In the genomic region with DNA sequence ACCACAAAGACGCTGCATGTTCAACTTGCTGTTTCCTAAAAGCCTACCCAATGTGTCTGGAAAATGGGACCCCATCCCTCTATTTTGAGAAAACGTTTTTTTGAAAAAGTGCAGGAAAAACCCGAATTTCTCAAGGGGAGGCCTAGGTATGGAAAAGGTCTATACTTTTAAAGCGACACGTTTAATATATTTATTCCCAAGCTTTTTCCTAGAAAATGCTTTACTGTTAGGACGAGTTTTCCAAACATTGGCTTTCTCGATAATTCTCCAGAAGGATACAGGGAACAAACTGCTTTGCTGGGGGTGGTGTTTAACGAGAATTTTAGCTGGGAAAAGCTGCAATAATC, we compare ENCODE assay signal across 9 mouse cellular contexts. TPM values are rescaled to one million over a fixed set of nuclear protein-coding genes. Genes with fewer than 3 reads are reported as not detected.
A peak's percentile ranks its signal among the peaks of the same experiment; 100 is the strongest.
DNase-seq lines count a peak whose midpoint lies in the region; ATAC-seq and TF ChIP-seq lines count a peak whose summit lies in the region.
"Had no signal": no experiment of that assay in that cellular context is flagged by ENCODE, and none has a peak within 500 bp of the region (broad histone marks: within the 10 kb centered on the region; RNA-seq: fewer than 3 reads in every experiment).

No protein-coding gene starts in this region.

- peaks cover 51% of the 10 kb centered on the region for H3K27me3 ChIP-seq in heart, embryonic 11.5 days (ENCODE audit: control insufficient read depth, insufficient read depth, low read length)
- H3K27me3 ChIP-seq in lung, embryonic 15.5 days, result peaks cover 43% of the 10 kb centered on the region
- H3K27me3 ChIP-seq in intestine, postnatal 0 days (replicated peaks; ENCODE audit: control insufficient read depth, insufficient read depth, low read length), result peaks cover 12% of the 10 kb centered on the region; the same call in 1 of the 2 replicates
- no peaks in the 10 kb centered on the region; the same call in 1 of the 2 replicates for H3K27me3 ChIP-seq in stomach, embryonic 14.5 days (ENCODE audit: control insufficient read depth, insufficient read depth, low read length)

- peak overlapping the region; percentile 19; the same call in 1 of the 2 replicates for H3K4me3 ChIP-seq in heart, embryonic 11.5 days (ENCODE audit: low read depth, low read length)
- peak overlapping the region; percentile 18; the same call in 1 of the 2 replicates for H3K4me3 ChIP-seq in lung, embryonic 15.5 days
- H3K4me3 ChIP-seq in intestine, postnatal 0 days (ENCODE audit: low read depth, low read length), result no peak overlapping the region
- peak overlapping the region; percentile 15; the same call in 1 of the 2 replicates for H3K4me3 ChIP-seq in stomach, embryonic 14.5 days (ENCODE audit: low read depth, low read length)
- H3K4me3 ChIP-seq: embryonic facial prominence, embryonic 15.5 days had no signal

- DNase-seq in heart, postnatal 4 days, result no peak
- no peak for DNase-seq in lung, postnatal 10 days
- no peak for DNase-seq in right cerebral cortex, postnatal 4 days
- DNase-seq in layer of hippocampus, adult 8-10 months (ENCODE audit: low spot score in 2 of 2), result no peak

- no peak overlapping the region for H3K9ac ChIP-seq in heart, embryonic 11.5 days (ENCODE audit: low read depth, low read length)
- peak overlapping the region; percentile 43; the same call in 1 of the 2 replicates for H3K9ac ChIP-seq in lung, embryonic 15.5 days
- H3K9ac ChIP-seq in intestine, postnatal 0 days (ENCODE audit: low read depth, low read length), result no peak overlapping the region
- H3K9ac ChIP-seq in stomach, embryonic 14.5 days (replicated peaks; ENCODE audit: low read depth, low read length), result 0 out of 2 replicates have a peak overlapping the region, but pooled peaks have one; percentile 38
- H3K9ac ChIP-seq: embryonic facial prominence, embryonic 15.5 days had no signal

- no peaks in the 10 kb centered on the region for H3K9me3 ChIP-seq in heart, embryonic 11.5 days (replicated peaks; ENCODE audit: control insufficient read depth, low read length)
- no peaks in the 10 kb centered on the region for H3K9me3 ChIP-seq in lung, embryonic 15.5 days
- H3K9me3 ChIP-seq in intestine, postnatal 0 days (ENCODE audit: control insufficient read depth), result no peaks in the 10 kb centered on the region
- no peaks in the 10 kb centered on the region for H3K9me3 ChIP-seq in stomach, embryonic 14.5 days (ENCODE audit: control insufficient read depth, low read depth, low read length)
- H3K9me3 ChIP-seq: embryonic facial prominence, embryonic 15.5 days had no signal

- TF ChIP-seq CTCF in intestine, postnatal 0 days (IDR thresholded peaks at IDR 0.05; ENCODE audit: low read depth), result no peak

- no peaks in the 10 kb centered on the region for H3K36me3 ChIP-seq in heart, embryonic 11.5 days (ENCODE audit: control insufficient read depth, insufficient read depth, low read length)
- no peaks in the 10 kb centered on the region for H3K36me3 ChIP-seq in lung, embryonic 15.5 days
- H3K36me3 ChIP-seq in intestine, postnatal 0 days (ENCODE audit: control insufficient read depth, insufficient read depth), result no peaks in the 10 kb centered on the region
- H3K36me3 ChIP-seq in stomach, embryonic 14.5 days (ENCODE audit: control insufficient read depth, insufficient read depth, low read length), result no peaks in the 10 kb centered on the region
- H3K36me3 ChIP-seq: embryonic facial prominence, embryonic 15.5 days had no signal

- peak overlapping the region; percentile 54 for H3K4me2 ChIP-seq in heart, embryonic 11.5 days
- peak overlapping the region; percentile 53 for H3K4me2 ChIP-seq in lung, embryonic 15.5 days
- peak overlapping the region; percentile 52 for H3K4me2 ChIP-seq in intestine, postnatal 0 days (replicated peaks; ENCODE audit: low read depth)
- peak overlapping the region; percentile 34 for H3K4me2 ChIP-seq in stomach, embryonic 14.5 days (replicated peaks; ENCODE audit: low read depth, low read length)
- H3K4me2 ChIP-seq: embryonic facial prominence, embryonic 15.5 days had no signal

- no peak for ATAC-seq in heart, embryonic 11.5 days (replicated peaks; ENCODE audit: insufficient number of reproducible peaks, low FRiP score, low TSS enrichment)
- no peak for ATAC-seq in lung, embryonic 15.5 days (ENCODE audit: borderline replicate concordance, extremely low read depth, low FRiP score, low TSS enrichment)
- ATAC-seq in intestine, postnatal 0 days, result no peak
- no peak for ATAC-seq in stomach, embryonic 14.5 days (ENCODE audit: insufficient number of reproducible peaks, insufficient read depth, low FRiP score, low read depth)

- WGBS in heart, embryonic 11.5 days (ENCODE audit: insufficient replicate concordance), result 9% methylated on average over 8 of the region's 8 CpGs
- WGBS in lung, embryonic 15.5 days, result 19% methylated on average over 8 of the region's 8 CpGs
- 37% methylated on average over 8 of the region's 8 CpGs for WGBS in intestine, postnatal 0 days
- WGBS in stomach, embryonic 14.5 days, result 25% methylated on average over 8 of the region's 8 CpGs

- no peak overlapping the region for H3K27ac ChIP-seq in heart, embryonic 11.5 days (ENCODE audit: low read depth, low read length)
- H3K27ac ChIP-seq in lung, embryonic 15.5 days, result peak overlapping the region; percentile 53
- H3K27ac ChIP-seq in intestine, postnatal 0 days (ENCODE audit: low read depth, low read length), result no peak overlapping the region
- peak overlapping the region; percentile 55; the same call in 1 of the 2 replicates for H3K27ac ChIP-seq in stomach, embryonic 14.5 days (ENCODE audit: low read length)
- H3K27ac ChIP-seq: embryonic facial prominence, embryonic 15.5 days had no signal

- H3K4me1 ChIP-seq in heart, embryonic 11.5 days (ENCODE audit: control insufficient read depth, insufficient read depth, low read length), result peaks cover 4% of the 10 kb centered on the region; the same call in 1 of the 2 replicates
- H3K4me1 ChIP-seq in lung, embryonic 15.5 days, result peaks cover 14% of the 10 kb centered on the region
- H3K4me1 ChIP-seq in intestine, postnatal 0 days (replicated peaks; ENCODE audit: control insufficient read depth, insufficient read depth, low read length), result no peaks in the 10 kb centered on the region
- peaks cover 6% of the 10 kb centered on the region for H3K4me1 ChIP-seq in stomach, embryonic 14.5 days (ENCODE audit: control insufficient read depth, insufficient read depth, low read length)
- H3K4me1 ChIP-seq: embryonic facial prominence, embryonic 15.5 days had no signal

RNA-seq across cellular contexts. Expression of a gene that starts 6.8 kb away (rescaled TPM):
- polyA plus RNA-seq in heart, embryonic 11.5 days (2014; fragmentation: Nextera tagmentation; extraction: Ambion mirVana), result 16.1 and 16.9 TPM in 2 replicates
- total RNA-seq in heart, postnatal 4 days (2021), result 10 to 100 TPM in 1 of 2 experiments, 1 to 10 TPM in 1; 9.5 to 11.8 TPM
- polyA plus RNA-seq in lung, embryonic 15.5 days (2015; fragmentation: Nextera tagmentation; extraction: Ambion mirVana), result 59.3 and 65.0 TPM in 2 replicates
- 40.3 and 45.4 TPM in 2 replicates for polyA plus RNA-seq in intestine, postnatal 0 days (2015; fragmentation: Nextera tagmentation; extraction: Ambion mirVana)
- 49.1 and 49.4 TPM in 2 replicates for polyA plus RNA-seq in stomach, embryonic 14.5 days (2014; fragmentation: Nextera tagmentation; extraction: Ambion mirVana)
- 10 to 100 TPM; 17.0 to 30.2 (median 25.6) TPM for total RNA-seq in layer of hippocampus, adult 8-10 months (2022)

Comparison
In these comparisons a context has a peak if more than half of its experiments do, and no peak if none do; other contexts are left out.
1. H3K27ac ChIP-seq: peak in lung, embryonic 15.5 days (single experiment) and stomach, embryonic 14.5 days (single experiment); none in heart, embryonic 11.5 days (single experiment) and intestine, postnatal 0 days (single experiment).
2. H3K9ac ChIP-seq: peak in lung, embryonic 15.5 days (single experiment) and stomach, embryonic 14.5 days (single experiment); none in heart, embryonic 11.5 days (single experiment) and intestine, postnatal 0 days (single experiment).
3. Peak in every context shown above with its lines, with median percentiles within 50 percentile points of each other: H3K4me2 ChIP-seq.